Mouse (Mus musculus) neural tube, embryonic 12.5 days (tissue): ENCODE measurements around the gene Ttc41. TPM values are rescaled to one million over a fixed set of nuclear protein-coding genes. Genes with fewer than 3 reads are reported as not detected.

Experiments used
- ATAC-seq: fragments of 200-750 bp; cut with Nextera tagmentation; 2 replicates; pipeline ENCODE4 v1.8.0; 2017; ENCODE audit warnings: low read depth, mild to moderate bottlenecking, moderate TSS enrichment, moderate library complexity; ENCODE audit not compliant: low FRiP score
- H3K27ac ChIP-seq: fragments of 300-500 bp; sonication (generic); 2 replicates; pipeline ENCODE4 v1.5.1; 2016
- H3K27me3 ChIP-seq: fragments of 300-500 bp; sonication (generic); replicated peaks from 2 replicates; pipeline ENCODE4 v1.6.1; 2016; ENCODE audit warnings: mild to moderate bottlenecking
- H3K36me3 ChIP-seq: fragments of 300-500 bp; sonication (generic); 2 replicates; pipeline ENCODE4 v1.6.1; 2016; ENCODE audit warnings: mild to moderate bottlenecking
- H3K4me1 ChIP-seq: fragments of 300-500 bp; sonication (generic); 2 replicates; pipeline ENCODE4 v1.6.1; 2016
- H3K4me2 ChIP-seq: fragments of 300-500 bp; sonication (generic); replicated peaks from 2 replicates; pipeline ENCODE4 v1.6.1; 2016; ENCODE audit warnings: mild to moderate bottlenecking
- H3K4me3 ChIP-seq: fragments of 300-500 bp; sonication (generic); 2 replicates; pipeline ENCODE4 v1.5.1; 2016
- H3K9ac ChIP-seq: fragments of 300-500 bp; sonication (generic); 2 replicates; pipeline ENCODE4 v1.6.1; 2016; ENCODE audit warnings: mild to moderate bottlenecking
- H3K9me3 ChIP-seq: fragments of 300-500 bp; sonication (generic); 2 replicates; pipeline ENCODE4 v1.6.1; 2016; ENCODE audit warnings: mild to moderate bottlenecking
- WGBS: fragments of 180-500 bp; shearing (Covaris S2); methylation state at CpG from one replicate; pipeline ENCODE4 v1.1.7; 2016; 5-methylcytosine and 5-hydroxymethylcytosine counted together
- microRNA-seq: library from miRNA; unstranded; fragments of <30 nt; microRNA quantifications from one replicate; pipeline ENCODE4, GENCODE M21; 2017
- polyA plus RNA-seq: library from polyadenylated mRNA; unstranded; fragments of >200 nt; fragmentation: Nextera tagmentation; extraction: Ambion mirVana; gene quantifications from 2 replicates; pipeline ENCODE4 v1.2.1, GENCODE M21; 2016

The Ttc41 gene
- polyA plus RNA-seq, 1 experiment from 2014 or later, result 3.0 TPM

DNA sequence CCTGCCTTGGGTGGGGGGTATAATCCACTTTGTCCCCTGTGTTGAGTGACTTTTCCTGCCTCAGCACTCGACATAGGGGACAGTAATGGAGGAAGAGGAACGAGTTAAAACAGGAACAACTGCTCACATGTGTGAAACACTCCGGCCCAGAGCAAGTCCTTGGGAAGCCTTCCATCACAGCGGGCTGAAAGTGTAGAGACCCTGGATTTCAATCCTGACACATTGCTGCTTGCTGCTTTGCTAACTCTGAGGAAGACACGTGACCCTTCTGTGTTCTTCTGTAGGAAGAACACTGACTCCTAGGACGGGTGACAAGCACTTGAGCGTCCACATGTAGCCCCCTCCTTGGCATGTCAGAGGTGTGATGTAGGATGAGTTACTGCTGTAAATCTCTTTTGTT lies 109.5 kb downstream of the Ttc41 start:
- H3K4me3 ChIP-seq, result no peak overlapping the region
- H3K9ac ChIP-seq, result no peak overlapping the region
- H3K9me3 ChIP-seq, result no peaks in the 10 kb centered on the region
- no peak overlapping the region for H3K27ac ChIP-seq
- no peaks in the 10 kb centered on the region for H3K27me3 ChIP-seq
- no peak for ATAC-seq
- WGBS, result 84% methylated on average over 7 of the region's 7 CpGs
- peaks cover 10% of the 10 kb centered on the region for H3K4me1 ChIP-seq
- no peak overlapping the region for H3K4me2 ChIP-seq
- H3K36me3 ChIP-seq, result no peaks in the 10 kb centered on the region

DNA sequence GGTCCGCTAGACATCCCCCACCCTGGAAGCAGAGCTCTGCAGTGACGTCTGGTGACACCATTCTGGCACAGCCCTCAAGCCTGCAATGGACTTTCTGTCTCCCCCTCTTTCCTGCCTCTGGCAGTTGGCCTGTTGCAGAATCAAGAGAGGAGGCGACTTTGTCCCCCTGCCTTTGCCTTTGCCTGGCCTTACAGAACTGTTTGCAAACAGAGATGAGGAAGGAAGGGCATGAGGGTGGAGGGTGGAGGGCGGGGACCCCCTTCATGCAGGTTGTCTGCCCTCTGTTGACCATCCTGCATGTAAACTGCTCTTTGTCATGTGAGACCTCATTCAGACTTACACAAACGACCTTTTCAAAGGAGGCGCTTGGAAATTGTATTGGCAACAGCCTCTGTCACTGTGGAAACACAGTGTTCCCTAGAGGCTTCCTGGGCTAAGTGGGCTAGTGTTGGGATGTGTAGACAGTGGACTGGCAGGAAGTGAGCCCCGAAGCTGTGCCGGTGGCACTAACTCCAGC lies 114.1 kb downstream of the Ttc41 start:
- WGBS, result 18% methylated on average over 8 of the region's 8 CpGs
- Histone ChIP-seq H3K9me3 (no peaks in the 10 kb centered on the region), H3K4me3 (no peak overlapping the region), H3K27ac (no peak overlapping the region), H3K9ac (no peak overlapping the region), H3K36me3 (no peaks in the 10 kb centered on the region), H3K4me1 (peaks cover 19% of the 10 kb centered on the region), H3K27me3 (no peaks in the 10 kb centered on the region), H3K4me2 (peak overlapping the region; percentile 24; the same call in 1 of the 2 replicates)
- peak; percentile 75 for ATAC-seq

DNA sequence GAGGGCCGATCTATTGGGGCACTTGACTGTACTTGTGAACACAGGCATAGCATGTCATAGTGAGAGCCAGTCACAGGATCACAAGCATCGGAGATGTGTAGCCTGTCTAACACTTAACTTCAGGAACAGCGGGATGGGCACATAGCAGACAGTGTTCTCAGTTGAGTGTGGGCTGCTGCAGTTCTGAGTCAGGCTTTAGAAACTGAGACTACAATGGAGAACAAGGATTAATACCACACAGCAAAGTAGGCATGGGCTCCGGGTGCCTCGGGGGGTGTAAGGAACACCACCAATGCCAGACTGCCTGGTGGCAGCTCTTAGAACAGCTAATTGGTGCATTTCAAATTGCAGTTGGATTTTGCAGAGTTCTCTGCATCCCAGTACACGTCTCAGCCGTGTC lies 115.4 kb downstream of the Ttc41 start:
- H3K27ac ChIP-seq, result no peak overlapping the region
- 92% methylated on average over 7 of the region's 7 CpGs for WGBS
- H3K9ac ChIP-seq, result no peak overlapping the region
- H3K27me3 ChIP-seq, result no peaks in the 10 kb centered on the region
- H3K4me3 ChIP-seq, result no peak overlapping the region
- H3K4me1 ChIP-seq, result peaks cover 22% of the 10 kb centered on the region
- H3K4me2 ChIP-seq, result no peak overlapping the region
- ATAC-seq, result no peak
- no peaks in the 10 kb centered on the region for H3K36me3 ChIP-seq
- no peaks in the 10 kb centered on the region for H3K9me3 ChIP-seq

DNA sequence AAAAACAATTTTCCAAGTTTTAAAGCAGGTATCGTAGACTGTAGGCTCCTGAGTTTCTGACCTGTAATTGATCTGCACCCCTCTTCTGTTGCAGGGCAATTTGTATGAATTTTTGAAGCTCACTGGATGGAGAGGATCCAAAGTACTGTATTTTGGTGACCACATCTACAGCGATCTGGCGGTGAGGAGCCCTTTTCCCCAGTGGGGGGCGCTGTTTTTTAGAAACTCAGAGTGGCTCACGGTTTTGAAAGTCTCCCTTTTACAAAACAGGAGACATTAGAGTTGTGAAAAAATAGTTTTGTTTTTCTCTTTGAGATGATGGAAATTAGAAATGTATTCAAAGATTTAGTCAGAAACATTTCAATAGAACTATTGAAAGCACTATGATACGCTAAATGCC lies 118.5 kb downstream of the Ttc41 start:
- 81% methylated on average over 6 of the region's 6 CpGs for WGBS
- ATAC-seq, result no peak

DNA sequence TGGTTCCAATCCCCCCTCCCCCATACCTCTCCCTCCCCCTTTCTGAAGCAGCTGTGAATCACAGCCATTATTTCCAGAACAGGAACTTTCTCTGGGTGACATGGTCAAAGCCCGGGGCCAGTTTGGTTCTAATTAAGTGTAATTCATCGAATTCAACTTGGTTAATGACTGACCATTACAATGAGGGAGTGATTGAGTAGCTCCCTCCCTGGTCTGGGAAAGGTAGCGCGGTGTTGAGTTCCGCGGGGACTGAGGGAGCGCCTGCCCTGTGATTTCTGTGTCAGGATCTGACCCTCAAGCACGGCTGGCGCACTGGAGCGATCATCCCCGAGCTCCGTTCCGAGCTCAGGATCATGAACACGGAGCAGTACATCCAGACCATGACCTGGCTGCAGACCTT lies 119.3 kb downstream of the Ttc41 start:
- Histone ChIP-seq H3K4me2 (no peak overlapping the region), H3K4me1 (peaks cover 14% of the 10 kb centered on the region)

More for the DNA sequence above, 118.5 kb downstream of the Ttc41 start:
- Histone ChIP-seq H3K27me3 (no peaks in the 10 kb centered on the region), H3K4me2 (no peak overlapping the region), H3K27ac (no peak overlapping the region), H3K9ac (no peak overlapping the region), H3K9me3 (0 out of 2 replicates have a peak, but pooled peaks cover 1% of the 10 kb centered on the region), H3K4me1 (peaks cover 22% of the 10 kb centered on the region), H3K36me3 (no peaks in the 10 kb centered on the region), H3K4me3 (no peak overlapping the region)

DNA sequence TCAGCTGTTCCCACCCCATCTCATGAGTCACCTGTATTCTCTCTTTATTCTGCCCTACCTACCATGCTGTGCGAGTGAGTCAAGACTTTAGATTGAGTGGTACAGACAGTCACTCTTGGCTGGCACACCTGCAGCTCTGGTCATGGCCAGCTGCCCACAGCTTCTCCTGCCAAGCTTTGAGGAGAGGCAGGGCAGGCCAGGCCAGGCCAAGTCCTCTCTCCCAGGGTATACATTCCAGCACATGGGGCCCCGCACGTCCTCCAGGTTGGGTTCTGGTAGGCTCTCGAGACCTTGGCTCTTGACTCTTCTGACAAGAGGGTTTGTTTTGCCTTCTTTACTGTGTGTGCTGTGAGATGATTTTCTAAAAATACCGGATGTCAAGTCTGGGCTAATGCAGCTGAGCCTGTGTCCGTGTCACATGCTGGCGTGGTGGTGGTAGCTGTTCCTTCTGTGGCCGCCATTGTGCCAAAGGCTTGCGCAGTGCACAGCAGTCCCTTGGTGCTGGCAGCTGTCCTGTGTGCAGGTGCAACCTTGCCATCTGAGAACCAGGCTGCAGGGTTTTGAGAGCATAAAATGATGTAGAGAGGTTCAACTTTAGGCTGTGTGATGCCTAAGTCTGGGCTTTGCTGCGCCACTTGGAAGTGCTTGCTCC lies 120.4 kb downstream of the Ttc41 start:
- no peak for ATAC-seq
- 93% methylated on average over 10 of the region's 10 CpGs for WGBS

More for the DNA sequence above, 119.3 kb downstream of the Ttc41 start:
- Histone ChIP-seq H3K4me3 (no peak overlapping the region), H3K27ac (no peak overlapping the region), H3K9me3 (0 out of 2 replicates have a peak, but pooled peaks cover 6% of the 10 kb centered on the region), H3K36me3 (no peaks in the 10 kb centered on the region), H3K27me3 (no peaks in the 10 kb centered on the region), H3K9ac (no peak overlapping the region)
- no peak for ATAC-seq
- 48% methylated on average over 14 of the region's 14 CpGs for WGBS

More for the DNA sequence above, 120.4 kb downstream of the Ttc41 start:
- H3K27ac ChIP-seq, result no peak overlapping the region
- H3K9ac ChIP-seq, result no peak overlapping the region
- peaks cover 7% of the 10 kb centered on the region; the same call in 1 of the 2 replicates for H3K4me1 ChIP-seq
- H3K9me3 ChIP-seq, result 0 out of 2 replicates have a peak, but pooled peaks cover 6% of the 10 kb centered on the region
- no peaks in the 10 kb centered on the region for H3K27me3 ChIP-seq
- H3K4me3 ChIP-seq, result no peak overlapping the region
- H3K4me2 ChIP-seq, result no peak overlapping the region
- H3K36me3 ChIP-seq, result no peaks in the 10 kb centered on the region

Small RNA genes lying within 50 kb of the gene (microRNA-seq; reads per million reads assigned to microRNA genes)
- gene Gm25745, result 2.4 reads per million, percentile 4 among the genes with 10 or more reads in this experiment

Other genes starting within 250 kb of the Ttc41 start
- 6.8 and 7.9 TPM in 2 replicates for gene Syn3, start 206.9 kb upstream of the Ttc41 start, polyA plus RNA-seq
- gene Hsp90b1, start 302 bp upstream of the Ttc41 start, polyA plus RNA-seq, result 454 and 496 TPM in 2 replicates
- gene Gm49358, start 58.2 kb downstream of the Ttc41 start, polyA plus RNA-seq, result not detected in 2 replicates
- gene Nt5dc3, start 73.2 kb downstream of the Ttc41 start, polyA plus RNA-seq, result 4.3 and 4.6 TPM in 2 replicates